Mouse (Mus musculus): ENCODE results near the gene Nkx2-1. TPM values are rescaled to one million over a fixed set of nuclear protein-coding genes. Genes with fewer than 3 reads are reported as not detected.

The Nkx2-1 gene
- polyA plus RNA-seq, 1 experiment from 2014 or later: 15.9 TPM

GRCm38 (mm10) chr12:56534651-56535326 lies 1.9 kb downstream of the Nkx2-1 start:
- Histone ChIP-seq H3K4me3 (ENCODE audit: low read depth, low read length) (peak overlapping the region; percentile 33), H3K27me3 (replicated peaks; ENCODE audit: control insufficient read depth, insufficient read depth, low read length) (peaks cover 82% of the 10 kb centered on the region), H3K4me1 (ENCODE audit: control insufficient read depth, insufficient read depth, low read length) (no peaks in the 10 kb centered on the region), H3K27ac (ENCODE audit: low read depth, low read length) (peak overlapping the region; percentile 84), H3K9ac (ENCODE audit: low read length) (peak overlapping the region; percentile 63), H3K36me3 (ENCODE audit: control insufficient read depth, insufficient read depth, low read length) (no peaks in the 10 kb centered on the region), H3K4me2 (ENCODE audit: low read length) (peak overlapping the region; percentile 43), H3K9me3 (replicated peaks; ENCODE audit: control insufficient read depth, low read length) (no peaks in the 10 kb centered on the region)
- DNase-seq (ENCODE audit: low spot score) (peak; percentile 58), ATAC-seq (0 out of 2 replicates have a peak, but pooled peaks have one; percentile 6)
- under 1% methylated on average over 61 of the region's 62 CpGs for WGBS

DNA sequence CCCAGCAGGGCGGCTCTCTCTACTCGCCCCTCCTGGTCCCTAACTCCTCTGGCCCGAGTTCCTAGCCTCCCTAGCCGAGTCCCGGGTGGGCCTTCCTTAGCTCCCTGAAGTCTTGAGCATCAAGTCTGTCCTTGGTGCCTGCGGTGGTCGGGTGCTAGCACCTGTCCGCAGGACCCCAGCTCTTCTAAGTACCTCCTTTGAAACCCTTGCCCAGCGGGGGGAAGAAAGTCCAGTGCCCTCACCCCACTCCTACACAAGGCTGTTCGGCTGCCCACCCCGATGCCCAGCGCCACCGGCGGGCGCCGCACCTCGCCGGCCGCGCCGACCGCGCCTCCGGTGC lies 2.4 kb downstream of the Nkx2-1 start:
- Histone ChIP-seq H3K4me3 (ENCODE audit: low read depth, low read length) (peak overlapping the region; percentile 33), H3K4me2 (ENCODE audit: low read length) (peak overlapping the region; percentile 43), H3K9ac (ENCODE audit: low read length) (peak overlapping the region; percentile 63), H3K9me3 (replicated peaks; ENCODE audit: control insufficient read depth, low read length) (no peaks in the 10 kb centered on the region), H3K36me3 (ENCODE audit: control insufficient read depth, insufficient read depth, low read length) (no peaks in the 10 kb centered on the region), H3K27me3 (replicated peaks; ENCODE audit: control insufficient read depth, insufficient read depth, low read length) (peaks cover 82% of the 10 kb centered on the region), H3K4me1 (ENCODE audit: control insufficient read depth, insufficient read depth, low read length) (no peaks in the 10 kb centered on the region), H3K27ac (ENCODE audit: low read depth, low read length) (peak overlapping the region; percentile 84)
- WGBS: 0% methylated on average over 16 of the region's 24 CpGs
- DNase-seq (ENCODE audit: low spot score) (no peak), ATAC-seq (no peak)

- no peaks in the 10 kb centered on the region for H3K4me1 ChIP-seq (ENCODE audit: control insufficient read depth, insufficient read depth, low read length)
- under 1% methylated on average over 54 of the region's 54 CpGs for WGBS
- H3K27ac ChIP-seq (ENCODE audit: low read depth, low read length): peak overlapping the region; percentile 84
- H3K36me3 ChIP-seq (ENCODE audit: control insufficient read depth, insufficient read depth, low read length): no peaks in the 10 kb centered on the region
- ATAC-seq: no peak
- H3K4me2 ChIP-seq (ENCODE audit: low read length): peak overlapping the region; percentile 43
- peak overlapping the region; percentile 33 for H3K4me3 ChIP-seq (ENCODE audit: low read depth, low read length)
- peak; percentile 15 for DNase-seq (ENCODE audit: low spot score)
- H3K27me3 ChIP-seq (replicated peaks; ENCODE audit: control insufficient read depth, insufficient read depth, low read length): peaks cover 81% of the 10 kb centered on the region
- H3K9ac ChIP-seq (ENCODE audit: low read length): peak overlapping the region; percentile 63
- H3K9me3 ChIP-seq (replicated peaks; ENCODE audit: control insufficient read depth, low read length): no peaks in the 10 kb centered on the region
These were observed 3.0 kb downstream of the Nkx2-1 start for GRCm38 (mm10) chr12:56533501-56534310.

DNA sequence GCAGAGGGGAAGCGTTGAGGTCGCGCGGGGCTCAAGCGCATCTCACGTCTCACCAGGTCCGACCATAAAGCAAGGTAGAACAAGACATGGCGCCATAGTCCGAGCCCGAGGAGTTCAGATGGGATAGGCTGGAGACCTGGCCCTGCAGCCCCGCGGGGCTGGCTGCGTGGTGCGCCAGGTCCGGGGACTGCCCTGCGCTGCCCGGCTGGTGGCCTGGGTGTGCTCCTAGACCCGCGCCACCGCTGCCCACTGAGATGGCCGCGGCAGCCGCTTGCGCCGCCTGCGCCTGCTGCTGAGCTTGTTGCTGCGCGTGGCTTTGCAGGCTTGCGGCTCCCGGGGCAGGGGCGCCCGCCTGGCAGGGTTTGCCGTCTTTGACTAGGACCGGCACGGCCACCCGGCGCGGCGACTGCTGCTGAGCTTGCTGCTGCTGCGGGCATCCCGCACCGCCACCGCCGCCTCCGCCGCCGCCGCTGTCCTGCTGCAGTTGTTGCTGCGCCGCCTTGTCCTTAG lies 3.7 kb downstream of the Nkx2-1 start:
- Histone ChIP-seq H3K9ac (ENCODE audit: low read length) (peak overlapping the region; percentile 63), H3K4me3 (ENCODE audit: low read depth, low read length) (peak overlapping the region; percentile 33), H3K27me3 (replicated peaks; ENCODE audit: control insufficient read depth, insufficient read depth, low read length) (peaks cover 80% of the 10 kb centered on the region), H3K9me3 (replicated peaks; ENCODE audit: control insufficient read depth, low read length) (no peaks in the 10 kb centered on the region), H3K4me2 (ENCODE audit: low read length) (peak overlapping the region; percentile 34), H3K36me3 (ENCODE audit: control insufficient read depth, insufficient read depth, low read length) (no peaks in the 10 kb centered on the region), H3K4me1 (ENCODE audit: control insufficient read depth, insufficient read depth, low read length) (no peaks in the 10 kb centered on the region), H3K27ac (ENCODE audit: low read depth, low read length) (peak overlapping the region; percentile 84)
- under 1% methylated on average over 44 of the region's 50 CpGs for WGBS
- DNase-seq (ENCODE audit: low spot score): peak; percentile 32
- no peak for ATAC-seq

DNA sequence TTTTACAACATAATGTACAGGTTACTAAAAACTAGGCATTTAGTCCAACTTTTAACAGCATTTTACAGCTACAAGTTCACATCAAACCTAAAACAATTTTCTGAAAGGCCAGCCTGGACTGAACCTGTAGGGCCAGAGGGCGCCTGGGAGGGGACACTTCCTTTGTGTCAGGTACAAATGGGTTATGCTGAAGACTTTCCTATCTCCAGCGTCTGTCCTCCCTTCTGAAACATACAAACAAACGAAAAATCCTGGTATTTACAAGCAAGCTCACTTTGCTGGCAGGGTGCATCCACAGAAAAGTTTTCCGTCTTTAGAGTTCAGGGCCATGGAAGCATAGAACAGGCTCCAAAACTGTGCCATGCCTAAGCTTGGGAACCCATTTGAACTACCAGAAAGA lies 4.6 kb downstream of the Nkx2-1 start:
- Histone ChIP-seq H3K27ac (ENCODE audit: low read depth, low read length) (no peak overlapping the region), H3K9me3 (replicated peaks; ENCODE audit: control insufficient read depth, low read length) (no peaks in the 10 kb centered on the region), H3K4me1 (ENCODE audit: control insufficient read depth, insufficient read depth, low read length) (no peaks in the 10 kb centered on the region), H3K4me2 (ENCODE audit: low read length) (peak overlapping the region; percentile 22), H3K4me3 (ENCODE audit: low read depth, low read length) (peak overlapping the region; percentile 33), H3K36me3 (ENCODE audit: control insufficient read depth, insufficient read depth, low read length) (no peaks in the 10 kb centered on the region), H3K27me3 (replicated peaks; ENCODE audit: control insufficient read depth, insufficient read depth, low read length) (peaks cover 85% of the 10 kb centered on the region), H3K9ac (ENCODE audit: low read length) (peak overlapping the region; percentile 26)
- no peak for ATAC-seq
- peak; percentile 15 for DNase-seq (ENCODE audit: low spot score)
- 0% methylated on average over 4 of the region's 4 CpGs for WGBS

DNA sequence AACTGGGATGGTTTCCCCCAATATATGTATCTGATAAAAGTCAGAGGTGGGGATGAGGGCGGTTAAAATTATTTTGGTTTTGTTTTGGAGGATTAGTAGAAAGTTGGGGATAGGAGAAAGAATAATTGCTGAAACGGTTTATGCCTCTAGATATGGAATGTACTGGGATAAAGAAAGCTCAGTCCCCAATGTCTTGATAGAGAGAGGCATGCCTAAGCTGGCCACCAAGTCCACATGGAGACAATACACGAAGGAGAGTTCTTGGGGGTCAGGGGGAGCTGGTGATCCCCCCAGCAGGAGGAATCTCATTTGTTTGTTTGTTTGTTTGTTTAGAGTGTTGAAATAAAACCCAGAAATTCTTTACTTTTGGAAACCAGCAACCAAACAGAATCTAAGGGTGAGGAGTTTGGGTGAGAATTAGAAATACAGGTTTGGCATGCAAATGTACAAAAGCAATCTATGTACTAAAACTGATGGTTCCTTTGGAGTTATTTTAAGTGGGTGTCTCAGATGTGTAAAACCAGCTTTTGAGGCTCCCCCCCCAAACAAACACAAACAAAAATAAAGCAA lies 5.6 kb downstream of the Nkx2-1 start:
- Histone ChIP-seq H3K27ac (ENCODE audit: low read depth, low read length) (0 out of 2 replicates have a peak overlapping the region, but pooled peaks have one; percentile 9), H3K4me1 (ENCODE audit: control insufficient read depth, insufficient read depth, low read length) (no peaks in the 10 kb centered on the region), H3K4me3 (ENCODE audit: low read depth, low read length) (peak overlapping the region; percentile 17; the same call in 1 of the 2 replicates), H3K4me2 (ENCODE audit: low read length) (peak overlapping the region; percentile 37), H3K27me3 (replicated peaks; ENCODE audit: control insufficient read depth, insufficient read depth, low read length) (peaks cover 89% of the 10 kb centered on the region), H3K36me3 (ENCODE audit: control insufficient read depth, insufficient read depth, low read length) (no peaks in the 10 kb centered on the region), H3K9ac (ENCODE audit: low read length) (peak overlapping the region; percentile 48; the same call in 1 of the 2 replicates), H3K9me3 (replicated peaks; ENCODE audit: control insufficient read depth, low read length) (no peaks in the 10 kb centered on the region)
- WGBS: 1% methylated on average over 3 of the region's 3 CpGs
- no peak for DNase-seq (ENCODE audit: low spot score)
- no peak for ATAC-seq

DNA sequence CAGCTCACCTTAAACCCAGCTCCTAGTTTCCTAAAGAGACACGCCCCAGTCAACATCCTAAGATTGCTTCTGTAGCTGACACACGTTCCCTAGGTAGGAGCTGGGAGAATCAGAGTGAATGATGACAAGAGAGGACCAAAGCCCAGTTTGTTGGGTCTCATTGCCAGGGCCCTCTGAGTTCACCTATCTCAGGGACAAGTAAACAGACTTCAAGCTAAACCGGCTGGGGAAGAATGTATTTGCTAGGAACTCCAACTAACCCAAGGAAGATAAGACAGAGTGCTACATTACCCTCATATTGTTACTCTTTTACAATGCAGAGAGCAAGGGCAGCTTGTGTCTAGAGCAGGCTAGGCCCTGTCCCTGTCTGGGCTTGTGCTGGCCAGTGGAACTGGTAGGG lies 6.8 kb downstream of the Nkx2-1 start:
- no peak for ATAC-seq
- peak overlapping the region; percentile 52; the same call in 1 of the 2 replicates for H3K9ac ChIP-seq (ENCODE audit: low read length)
- H3K4me1 ChIP-seq (ENCODE audit: control insufficient read depth, insufficient read depth, low read length): no peaks in the 10 kb centered on the region
- H3K4me3 ChIP-seq (ENCODE audit: low read depth, low read length): 0 out of 2 replicates have a peak overlapping the region, but pooled peaks have one; percentile 6
- under 1% methylated on average over 3 of the region's 3 CpGs for WGBS
- peaks cover 89% of the 10 kb centered on the region for H3K27me3 ChIP-seq (replicated peaks; ENCODE audit: control insufficient read depth, insufficient read depth, low read length)
- no peaks in the 10 kb centered on the region for H3K36me3 ChIP-seq (ENCODE audit: control insufficient read depth, insufficient read depth, low read length)
- no peak for DNase-seq (ENCODE audit: low spot score)
- H3K27ac ChIP-seq (ENCODE audit: low read depth, low read length): peak overlapping the region; percentile 21; the same call in 1 of the 2 replicates
- H3K9me3 ChIP-seq (replicated peaks; ENCODE audit: control insufficient read depth, low read length): no peaks in the 10 kb centered on the region
- peak overlapping the region; percentile 37 for H3K4me2 ChIP-seq (ENCODE audit: low read length)

GRCm38 (mm10) chr12:56528881-56529681 lies 7.6 kb downstream of the Nkx2-1 start:
- H3K9ac ChIP-seq (ENCODE audit: low read length): peak overlapping the region; percentile 52
- H3K27ac ChIP-seq (ENCODE audit: low read depth, low read length): peak overlapping the region; percentile 63
- no peaks in the 10 kb centered on the region for H3K36me3 ChIP-seq (ENCODE audit: control insufficient read depth, insufficient read depth, low read length)
- 1% methylated on average over 36 of the region's 36 CpGs for WGBS
- peak overlapping the region; percentile 37 for H3K4me2 ChIP-seq (ENCODE audit: low read length)
- ATAC-seq (0 out of 2 replicates have a peak, but pooled peaks have one; percentile 16), DNase-seq (ENCODE audit: low spot score) (peak; percentile 25)
- H3K9me3 ChIP-seq (replicated peaks; ENCODE audit: control insufficient read depth, low read length): no peaks in the 10 kb centered on the region
- peaks cover 89% of the 10 kb centered on the region for H3K27me3 ChIP-seq (replicated peaks; ENCODE audit: control insufficient read depth, insufficient read depth, low read length)
- H3K4me3 ChIP-seq (ENCODE audit: low read depth, low read length): peak overlapping the region; percentile 20
- no peaks in the 10 kb centered on the region for H3K4me1 ChIP-seq (ENCODE audit: control insufficient read depth, insufficient read depth, low read length)

Data from forebrain, embryonic 14.5 days (tissue).